In the genomic region with DNA sequence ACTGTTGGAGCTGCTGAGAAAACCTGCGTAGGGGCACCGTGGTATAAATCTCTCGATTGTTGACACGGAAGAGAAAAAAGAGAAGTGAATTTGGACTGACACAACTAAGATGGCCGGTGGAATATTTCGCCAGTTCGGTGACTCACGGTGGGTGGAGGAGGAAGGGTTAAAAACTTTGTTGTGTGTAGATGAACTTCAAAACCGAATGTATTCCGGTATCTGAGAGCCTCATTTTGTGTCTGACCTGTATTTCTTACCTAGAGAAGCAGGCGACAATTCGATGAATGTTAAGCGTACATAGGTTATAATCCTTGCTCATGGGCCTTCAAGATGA, we compare ENCODE assay signal across 8 mouse cellular contexts. TPM values are rescaled to one million over a fixed set of nuclear protein-coding genes. Genes with fewer than 3 reads are reported as not detected.
DNase-seq lines count a peak whose midpoint lies in the region; ATAC-seq and TF ChIP-seq lines count a peak whose summit lies in the region.

No protein-coding gene starts in this region.

- peak overlapping the region; percentile 93 for H3K4me3 ChIP-seq in kidney, adult 2 months (ENCODE audit: insufficient read depth, low read depth, low read length)
- peak overlapping the region; percentile 99 for H3K4me3 ChIP-seq in bone marrow, adult 2 months (replicated peaks; ENCODE audit: control insufficient read depth, low read depth, low read length)
- H3K4me3 ChIP-seq in hindbrain, embryonic 14.5 days (replicated peaks; ENCODE audit: low read length): peak overlapping the region; percentile 87
- H3K4me3 ChIP-seq in midbrain, embryonic 14.5 days (replicated peaks; ENCODE audit: low read depth, low read length): peak overlapping the region; percentile 86

- H3K4me1 ChIP-seq in kidney, adult 2 months (ENCODE audit: control insufficient read depth, insufficient read depth, low read length): peaks cover 5% of the 10 kb centered on the region; the same call in 1 of the 2 replicates
- no peaks in the 10 kb centered on the region for H3K4me1 ChIP-seq in bone marrow, adult 2 months (ENCODE audit: control insufficient read depth, insufficient read depth, low read length)
- H3K4me1 ChIP-seq in hindbrain, embryonic 14.5 days (replicated peaks; ENCODE audit: control insufficient read depth, insufficient read depth, low read length): peaks cover 13% of the 10 kb centered on the region
- peaks cover 8% of the 10 kb centered on the region for H3K4me1 ChIP-seq in midbrain, embryonic 14.5 days (ENCODE audit: control insufficient read depth, insufficient read depth, low read length)

- H3K27me3 ChIP-seq in kidney, adult 2 months (replicated peaks; ENCODE audit: control insufficient read depth, insufficient read depth, low read length): no peaks in the 10 kb centered on the region
- H3K27me3 ChIP-seq in hindbrain, embryonic 14.5 days (ENCODE audit: control insufficient read depth, insufficient read depth, low read length): no peaks in the 10 kb centered on the region
- no peaks in the 10 kb centered on the region for H3K27me3 ChIP-seq in midbrain, embryonic 14.5 days (ENCODE audit: control insufficient read depth, insufficient read depth, low read length)

- peak overlapping the region; percentile 85 for H3K27ac ChIP-seq in kidney, adult 2 months (ENCODE audit: insufficient read depth, low read depth, low read length)
- H3K27ac ChIP-seq in bone marrow, adult 2 months (ENCODE audit: control insufficient read depth, insufficient read depth, low read depth, low read length, poor library complexity): peak overlapping the region; percentile 99
- peak overlapping the region; percentile 99 for H3K27ac ChIP-seq in hindbrain, embryonic 14.5 days
- peak overlapping the region; percentile 99 for H3K27ac ChIP-seq in midbrain, embryonic 14.5 days (replicated peaks; ENCODE audit: low read depth, low read length)

- peak overlapping the region; percentile 68 for H3K4me2 ChIP-seq in hindbrain, embryonic 14.5 days (replicated peaks)
- peak overlapping the region; percentile 68 for H3K4me2 ChIP-seq in midbrain, embryonic 14.5 days (ENCODE audit: low read length)

- no peak for TF ChIP-seq CTCF in kidney, adult 2 months (conservative IDR thresholded peaks at IDR 0.05; ENCODE audit: insufficient read depth, insufficient read length, low read depth, low read length)
- no peak for TF ChIP-seq CTCF in bone marrow, adult 2 months (IDR thresholded peaks at IDR 0.05; ENCODE audit: control insufficient read depth, insufficient read depth, low read length)

- no peaks in the 10 kb centered on the region for H3K9me3 ChIP-seq in hindbrain, embryonic 14.5 days (ENCODE audit: control insufficient read depth, low read length)
- no peaks in the 10 kb centered on the region for H3K9me3 ChIP-seq in midbrain, embryonic 14.5 days (ENCODE audit: control insufficient read depth, low read length)

- no peak for ATAC-seq in hindbrain, embryonic 14.5 days (ENCODE audit: low FRiP score)
- ATAC-seq in midbrain, embryonic 14.5 days (ENCODE audit: low FRiP score, low TSS enrichment): peak; percentile 11; the same call in 1 of the 2 replicates

- WGBS in kidney, adult 2 months: 8% methylated on average over 13 of the region's 13 CpGs
- 6% methylated on average over 13 of the region's 13 CpGs for WGBS in bone marrow, adult 2 months
- 10% methylated on average over 13 of the region's 13 CpGs for WGBS in hindbrain, embryonic 14.5 days
- WGBS in midbrain, embryonic 14.5 days: 9% methylated on average over 13 of the region's 13 CpGs

- H3K36me3 ChIP-seq in kidney, adult 2 months (ENCODE audit: control insufficient read depth, insufficient read depth, low read length): no peaks in the 10 kb centered on the region
- H3K36me3 ChIP-seq in hindbrain, embryonic 14.5 days (replicated peaks; ENCODE audit: control insufficient read depth, insufficient read depth): no peaks in the 10 kb centered on the region
- no peaks in the 10 kb centered on the region for H3K36me3 ChIP-seq in midbrain, embryonic 14.5 days (ENCODE audit: control insufficient read depth, insufficient read depth, low read length)

- no peak for TF ChIP-seq POLR2A in kidney, adult 2 months (IDR thresholded peaks at IDR 0.05; ENCODE audit: low read depth, low read length)
- no peak for TF ChIP-seq POLR2A in bone marrow, adult 2 months (IDR thresholded peaks at IDR 0.05; ENCODE audit: borderline replicate concordance, control insufficient read depth, low read depth, low read length)

- peak overlapping the region; percentile 96 for H3K9ac ChIP-seq in hindbrain, embryonic 14.5 days
- peak overlapping the region; percentile 94; the same call in 1 of the 2 replicates for H3K9ac ChIP-seq in midbrain, embryonic 14.5 days (replicated peaks; ENCODE audit: low read length)

- DNase-seq in kidney, adult 2 months: no peak
- DNase-seq in kidney, postnatal 14 days: no peak
- peak; percentile 38 for DNase-seq in hindbrain, embryonic 14.5 days (ENCODE audit: low spot score)
- DNase-seq in midbrain, embryonic 14.5 days: no peak
- DNase-seq in layer of hippocampus, adult 8-10 months (ENCODE audit: low spot score in 2 of 2): no peak
- no peak for DNase-seq in thymus, postnatal 36 days
- no peak for DNase-seq in lung, postnatal 25 days (ENCODE audit: low spot score)

RNA-seq across cellular contexts. Expression of a gene that starts 0.4 kb away (rescaled TPM):
- polyA plus RNA-seq in kidney, adult 2 months (2012; rRNA removed): 40.8 and 44.5 TPM in 2 replicates
- 6.5 and 17.7 TPM in 2 replicates for polyA plus RNA-seq in bone marrow, adult 2 months (2011; ENCODE audit: insufficient read depth, insufficient read length, low replicate concordance, missing spikeins)
- polyA plus RNA-seq in hindbrain, embryonic 14.5 days (2014; fragmentation: Nextera tagmentation; extraction: Ambion mirVana): 85.8 and 89.0 TPM in 2 replicates
- 70.1 and 91.1 TPM in 2 replicates for polyA plus RNA-seq in midbrain, embryonic 14.5 days (2014; fragmentation: Nextera tagmentation; extraction: Ambion mirVana)
- total RNA-seq in layer of hippocampus, adult 8-10 months (2022): 100 to 1,000 TPM; 133 to 146 (median 138) TPM

RNA-seq across cellular contexts. Expression of a gene that starts 40.6 kb away (rescaled TPM):
- 11.3 and 11.6 TPM in 2 replicates for polyA plus RNA-seq in kidney, adult 2 months (2012; rRNA removed)
- polyA plus RNA-seq in bone marrow, adult 2 months (2011; ENCODE audit: insufficient read depth, insufficient read length, low replicate concordance, missing spikeins): 34.4 and 38.9 TPM in 2 replicates
- 24.9 and 30.0 TPM in 2 replicates for polyA plus RNA-seq in hindbrain, embryonic 14.5 days (2014; fragmentation: Nextera tagmentation; extraction: Ambion mirVana)
- polyA plus RNA-seq in midbrain, embryonic 14.5 days (2014; fragmentation: Nextera tagmentation; extraction: Ambion mirVana): 15.0 and 30.9 TPM in 2 replicates
- total RNA-seq in layer of hippocampus, adult 8-10 months (2022): 10 to 100 TPM; 21.7 to 24.5 (median 22.6) TPM
